Mouse (Mus musculus): ENCODE results near the gene Vps37c. TPM values are rescaled to one million over a fixed set of nuclear protein-coding genes. Genes with fewer than 3 reads are reported as not detected.

The Vps37c gene
- 25.9 TPM for polyA plus RNA-seq (2014; fragmentation: Illumina TruSeq; extraction: RNeasy Lipid Tissue Mini Kit (QIAGEN cat#74804); ENCODE audit: low read depth, low replicate concordance)

DNA sequence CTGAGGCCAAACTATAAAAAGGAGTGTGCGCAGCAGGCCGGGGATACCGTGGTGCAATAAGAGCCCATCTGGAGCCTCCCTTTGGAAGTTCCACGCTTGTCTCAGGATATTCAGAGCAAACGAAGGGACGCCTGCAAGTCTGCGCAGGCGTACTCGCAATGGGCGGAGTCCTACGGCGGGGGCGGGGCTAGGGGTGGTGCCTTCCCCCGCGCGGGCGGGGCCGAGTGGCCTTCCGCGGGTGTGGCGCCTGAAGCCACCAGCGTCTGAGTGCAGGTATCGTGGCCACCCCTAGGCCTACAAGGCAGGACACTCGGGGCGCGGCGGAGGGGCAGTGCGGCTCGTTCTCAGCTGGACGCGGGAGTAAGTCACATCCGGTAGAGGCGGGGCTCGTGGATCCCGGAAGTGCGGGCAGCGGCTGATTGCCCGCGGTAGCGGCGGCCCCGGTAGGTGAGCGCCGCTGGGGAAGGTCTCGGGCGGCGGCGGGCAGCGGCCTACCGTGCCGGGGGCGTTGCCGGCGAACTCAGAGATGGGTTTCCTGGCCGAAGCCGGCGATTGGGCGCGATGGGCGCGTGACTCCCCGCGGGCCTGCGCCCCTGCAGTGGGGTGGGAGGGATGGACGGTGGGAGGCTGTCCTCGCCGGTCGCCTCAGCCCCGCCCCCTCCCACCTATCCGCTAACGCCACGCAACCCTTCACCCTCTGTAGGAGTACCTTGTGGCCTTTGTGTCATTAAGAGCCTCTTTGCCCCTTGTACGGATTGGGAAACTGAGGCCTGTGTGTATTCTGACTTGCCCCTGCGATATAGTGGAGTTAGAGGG is at the start of gene Vps37c:
Gene Vps37c, plus strand, starts transcription at position 199 of the 816 bp plus-strand sequence.

DNA sequence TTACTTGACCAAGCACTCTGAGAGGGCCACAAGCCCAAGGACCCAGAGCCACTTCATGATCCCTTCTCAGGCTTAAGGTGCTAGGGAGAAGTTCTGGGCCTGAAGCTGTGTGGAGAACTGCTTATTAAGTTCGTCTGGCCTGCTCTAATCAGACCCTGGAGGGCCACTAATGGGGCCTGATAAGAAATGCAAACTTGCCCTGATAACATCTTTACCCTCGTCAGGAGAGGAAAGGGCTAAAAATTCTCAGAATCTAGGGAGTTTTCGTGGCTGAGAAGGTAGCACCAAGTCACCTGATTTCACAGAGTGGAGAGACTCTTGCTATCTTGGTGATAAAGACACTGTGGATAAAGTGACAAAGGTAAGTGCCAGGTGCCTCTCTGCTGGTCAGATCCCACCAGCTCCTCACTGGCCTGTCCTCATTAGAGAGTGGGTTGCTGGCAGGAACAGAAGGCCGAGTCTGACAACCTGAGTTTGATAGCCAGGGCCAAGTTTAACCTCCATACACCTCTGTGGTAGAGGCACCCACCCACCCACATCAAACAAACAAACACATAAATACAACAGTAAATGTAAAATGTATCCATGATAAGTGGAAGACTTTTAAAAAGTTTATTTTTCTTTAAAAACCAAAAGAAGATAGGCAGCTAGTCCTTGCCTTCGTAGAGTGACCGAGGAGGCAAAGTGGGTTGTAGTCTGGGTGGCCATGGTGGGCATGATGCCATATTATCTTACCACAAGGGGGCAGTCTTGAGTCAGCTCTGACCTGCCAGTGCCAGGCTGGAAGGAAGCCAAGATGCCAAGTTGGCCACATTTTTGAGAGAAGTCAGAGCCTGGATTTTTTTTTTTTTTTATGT is 10.4 kb upstream of the Vps37c start, which contains the start of gene Pga5:
Gene Pga5, minus strand, starts transcription at position 157 of the 857 bp plus-strand sequence.

DNA sequence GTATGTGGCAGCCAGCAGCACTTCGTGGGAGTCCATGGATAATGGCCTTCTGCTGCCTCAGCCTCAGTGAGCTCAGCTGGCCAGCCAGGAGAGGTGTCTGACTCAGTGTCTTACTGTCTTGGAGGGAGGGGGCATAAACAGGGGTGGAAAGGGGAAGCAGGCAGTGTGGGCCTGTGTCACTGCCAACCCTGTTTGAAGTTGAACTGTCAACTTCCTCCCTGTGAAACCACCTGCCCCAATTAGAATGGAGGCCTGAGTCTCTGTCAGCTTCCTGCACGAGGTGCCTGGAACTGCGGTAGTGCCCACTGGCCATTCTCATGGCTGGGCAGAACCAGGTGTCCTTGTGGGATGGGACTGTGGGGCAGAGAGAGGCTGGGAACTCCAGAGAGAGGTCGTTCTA is 50.3 kb downstream of the Vps37c start, which contains the start of gene Cd5:
Gene Cd5, minus strand, starts transcription at position 192 of the 400 bp plus-strand sequence.

Other genes with a start within 250 kb of the Vps37c start
- 0.34 TPM for gene Lrrc10b, start 231.3 kb upstream of the Vps37c start, polyA plus RNA-seq (2014; fragmentation: Illumina TruSeq; extraction: RNeasy Lipid Tissue Mini Kit (QIAGEN cat#74804); ENCODE audit: low read depth, low replicate concordance)
- not detected for gene Ppp1r32, start 205.8 kb upstream of the Vps37c start, polyA plus RNA-seq (2014; fragmentation: Illumina TruSeq; extraction: RNeasy Lipid Tissue Mini Kit (QIAGEN cat#74804); ENCODE audit: low read depth, low replicate concordance)
- 37.0 TPM for gene Cpsf7, start 163.5 kb upstream of the Vps37c start, polyA plus RNA-seq (2014; fragmentation: Illumina TruSeq; extraction: RNeasy Lipid Tissue Mini Kit (QIAGEN cat#74804); ENCODE audit: low read depth, low replicate concordance)
- 69.1 TPM for gene Sdhaf2, start 162.6 kb upstream of the Vps37c start, polyA plus RNA-seq (2014; fragmentation: Illumina TruSeq; extraction: RNeasy Lipid Tissue Mini Kit (QIAGEN cat#74804); ENCODE audit: low read depth, low replicate concordance)
- gene Tmem216, start 132.5 kb upstream of the Vps37c start, polyA plus RNA-seq (2014; fragmentation: Illumina TruSeq; extraction: RNeasy Lipid Tissue Mini Kit (QIAGEN cat#74804); ENCODE audit: low read depth, low replicate concordance), result 7.0 TPM
- gene Cyb561a3, start 111.6 kb upstream of the Vps37c start, polyA plus RNA-seq (2014; fragmentation: Illumina TruSeq; extraction: RNeasy Lipid Tissue Mini Kit (QIAGEN cat#74804); ENCODE audit: low read depth, low replicate concordance), result 14.1 TPM
- 4.0 TPM for gene Tmem138, start 111.4 kb upstream of the Vps37c start, polyA plus RNA-seq (2014; fragmentation: Illumina TruSeq; extraction: RNeasy Lipid Tissue Mini Kit (QIAGEN cat#74804); ENCODE audit: low read depth, low replicate concordance)
- gene Ddb1, start 83.4 kb upstream of the Vps37c start, polyA plus RNA-seq (2014; fragmentation: Illumina TruSeq; extraction: RNeasy Lipid Tissue Mini Kit (QIAGEN cat#74804); ENCODE audit: low read depth, low replicate concordance), result 142 TPM
- gene Tkfc, start 83.1 kb upstream of the Vps37c start, polyA plus RNA-seq (2014; fragmentation: Illumina TruSeq; extraction: RNeasy Lipid Tissue Mini Kit (QIAGEN cat#74804); ENCODE audit: low read depth, low replicate concordance), result 6.9 TPM
- gene Vwce, start 54.5 kb upstream of the Vps37c start, polyA plus RNA-seq (2014; fragmentation: Illumina TruSeq; extraction: RNeasy Lipid Tissue Mini Kit (QIAGEN cat#74804); ENCODE audit: low read depth, low replicate concordance), result not detected
- not detected for gene Pga5, start 10.7 kb upstream of the Vps37c start, polyA plus RNA-seq (2014; fragmentation: Illumina TruSeq; extraction: RNeasy Lipid Tissue Mini Kit (QIAGEN cat#74804); ENCODE audit: low read depth, low replicate concordance)
- not detected for gene Cd5, start 50.3 kb downstream of the Vps37c start, polyA plus RNA-seq (2014; fragmentation: Illumina TruSeq; extraction: RNeasy Lipid Tissue Mini Kit (QIAGEN cat#74804); ENCODE audit: low read depth, low replicate concordance)
- gene Cd6, start 141.3 kb downstream of the Vps37c start, polyA plus RNA-seq (2014; fragmentation: Illumina TruSeq; extraction: RNeasy Lipid Tissue Mini Kit (QIAGEN cat#74804); ENCODE audit: low read depth, low replicate concordance), result not detected
- 3.0 TPM for gene Slc15a3, start 151.0 kb downstream of the Vps37c start, polyA plus RNA-seq (2014; fragmentation: Illumina TruSeq; extraction: RNeasy Lipid Tissue Mini Kit (QIAGEN cat#74804); ENCODE audit: low read depth, low replicate concordance)
- 6.8 TPM for gene Tmem132a, start 181.2 kb downstream of the Vps37c start, polyA plus RNA-seq (2014; fragmentation: Illumina TruSeq; extraction: RNeasy Lipid Tissue Mini Kit (QIAGEN cat#74804); ENCODE audit: low read depth, low replicate concordance)
- 126 TPM for gene Tmem109, start 193.3 kb downstream of the Vps37c start, polyA plus RNA-seq (2014; fragmentation: Illumina TruSeq; extraction: RNeasy Lipid Tissue Mini Kit (QIAGEN cat#74804); ENCODE audit: low read depth, low replicate concordance)
- 294 TPM for gene Prpf19, start 206.5 kb downstream of the Vps37c start, polyA plus RNA-seq (2014; fragmentation: Illumina TruSeq; extraction: RNeasy Lipid Tissue Mini Kit (QIAGEN cat#74804); ENCODE audit: low read depth, low replicate concordance)
- gene Zp1, start 231.9 kb downstream of the Vps37c start, polyA plus RNA-seq (2014; fragmentation: Illumina TruSeq; extraction: RNeasy Lipid Tissue Mini Kit (QIAGEN cat#74804); ENCODE audit: low read depth, low replicate concordance), result not detected
- not detected for gene Ptgdr2, start 248.4 kb downstream of the Vps37c start, polyA plus RNA-seq (2014; fragmentation: Illumina TruSeq; extraction: RNeasy Lipid Tissue Mini Kit (QIAGEN cat#74804); ENCODE audit: low read depth, low replicate concordance)

Data from heart, adult 10 weeks (tissue).